ENCODE assay signal across 16 mouse cellular contexts in genomic region chr16:94435495-94436234, GRCm38 (mm10).
DNase-seq lines count a peak whose midpoint lies in the region; ATAC-seq and TF ChIP-seq lines count a peak whose summit lies in the region.
"Had no signal": no experiment of that assay in that cellular context is flagged by ENCODE, and none has a peak within 500 bp of the region (broad histone marks: within the 10 kb centered on the region; RNA-seq: fewer than 3 reads in every experiment).

No protein-coding gene starts in this region.

- 78% methylated on average over 8 of the region's 8 CpGs for WGBS in heart, embryonic 13.5 days
- WGBS in lung, embryonic 16.5 days, result 74% methylated on average over 8 of the region's 8 CpGs
- WGBS in intestine, embryonic 15.5 days, result 71% methylated on average over 8 of the region's 8 CpGs
- 59% methylated on average over 8 of the region's 8 CpGs for WGBS in stomach, postnatal 0 days
- WGBS in forebrain, embryonic 10.5 days, result 92% methylated on average over 8 of the region's 8 CpGs

- H3K27ac ChIP-seq in heart, embryonic 13.5 days (replicated peaks), result peak overlapping the region; percentile 28; the same call in 1 of the 2 replicates
- H3K27ac ChIP-seq in lung, embryonic 16.5 days (ENCODE audit: low read length), result peak overlapping the region; percentile 21; the same call in 1 of the 2 replicates
- H3K27ac ChIP-seq in intestine, embryonic 15.5 days, result peak overlapping the region; percentile 10; the same call in 1 of the 2 replicates
- H3K27ac ChIP-seq in stomach, postnatal 0 days (replicated peaks), result peak overlapping the region; percentile 59; the same call in 1 of the 2 replicates
- no peak overlapping the region for H3K27ac ChIP-seq in forebrain, embryonic 10.5 days
- H3K27ac ChIP-seq: hindbrain, postnatal 0 days had no signal

- no peak for ATAC-seq in heart, embryonic 13.5 days (ENCODE audit: extremely low read depth, insufficient number of reproducible peaks, low FRiP score, low TSS enrichment)
- ATAC-seq in lung, embryonic 16.5 days (ENCODE audit: low read depth), result peak; percentile 71
- ATAC-seq in intestine, embryonic 15.5 days, result no peak
- peak; percentile 57; the same call in 1 of the 2 replicates for ATAC-seq in stomach, postnatal 0 days (ENCODE audit: low FRiP score, low TSS enrichment)
- ATAC-seq: hindbrain, postnatal 0 days had no signal

- no peaks in the 10 kb centered on the region for H3K27me3 ChIP-seq in heart, embryonic 13.5 days (replicated peaks)
- no peaks in the 10 kb centered on the region for H3K27me3 ChIP-seq in lung, embryonic 16.5 days (ENCODE audit: control insufficient read depth, insufficient read depth, low read depth, low read length)
- H3K27me3 ChIP-seq in intestine, embryonic 15.5 days (replicated peaks), result no peaks in the 10 kb centered on the region
- no peaks in the 10 kb centered on the region for H3K27me3 ChIP-seq in stomach, postnatal 0 days (ENCODE audit: control insufficient read depth, insufficient read depth, low read length)
- no peaks in the 10 kb centered on the region for H3K27me3 ChIP-seq in forebrain, embryonic 10.5 days (ENCODE audit: poor library complexity, severe bottlenecking)

- DNase-seq in heart, adult 11 months, result no peak
- DNase-seq in lung, postnatal 25 days (ENCODE audit: low spot score), result no peak
- DNase-seq in stomach, postnatal 0 days (ENCODE audit: low spot score), result no peak
- DNase-seq in layer of hippocampus, postnatal 10 days (ENCODE audit: low spot score in 2 of 2), result no peak
- DNase-seq in forebrain, embryonic 10.5 days (ENCODE audit: extremely low spot score, low spot score), result no peak
- DNase-seq: adrenal gland, adult 2 months; heart, adult 18-20 months; kidney, postnatal 10 days; layer of hippocampus, postnatal 36 days; liver; right cerebral cortex, postnatal 14 days; thymus, postnatal 36 days had no signal

- H3K36me3 ChIP-seq in heart, embryonic 13.5 days, result peaks cover 95% of the 10 kb centered on the region
- H3K36me3 ChIP-seq in lung, embryonic 16.5 days (ENCODE audit: control insufficient read depth, insufficient read depth, low read length), result peaks cover 44% of the 10 kb centered on the region
- H3K36me3 ChIP-seq in intestine, embryonic 15.5 days, result peaks cover 36% of the 10 kb centered on the region
- H3K36me3 ChIP-seq in stomach, postnatal 0 days (ENCODE audit: control insufficient read depth, insufficient read depth, low read length), result peaks cover 25% of the 10 kb centered on the region
- H3K36me3 ChIP-seq in forebrain, embryonic 10.5 days (replicated peaks), result peaks cover 100% of the 10 kb centered on the region

- H3K9me3 ChIP-seq in heart, embryonic 13.5 days, result 0 out of 2 replicates have a peak, but pooled peaks cover 2% of the 10 kb centered on the region
- H3K9me3 ChIP-seq in lung, embryonic 16.5 days (ENCODE audit: control insufficient read depth, low read length), result no peaks in the 10 kb centered on the region
- H3K9me3 ChIP-seq in intestine, embryonic 15.5 days, result no peaks in the 10 kb centered on the region
- no peaks in the 10 kb centered on the region for H3K9me3 ChIP-seq in stomach, postnatal 0 days (ENCODE audit: control insufficient read depth, low read length)
- no peaks in the 10 kb centered on the region for H3K9me3 ChIP-seq in forebrain, embryonic 10.5 days

- H3K4me1 ChIP-seq in heart, embryonic 13.5 days, result peaks cover 11% of the 10 kb centered on the region
- H3K4me1 ChIP-seq in lung, embryonic 16.5 days (replicated peaks; ENCODE audit: control insufficient read depth, insufficient read depth, low read length), result no peaks in the 10 kb centered on the region
- no peaks in the 10 kb centered on the region for H3K4me1 ChIP-seq in intestine, embryonic 15.5 days (replicated peaks)
- H3K4me1 ChIP-seq in stomach, postnatal 0 days (replicated peaks; ENCODE audit: control insufficient read depth, insufficient read depth), result no peaks in the 10 kb centered on the region
- no peaks in the 10 kb centered on the region for H3K4me1 ChIP-seq in forebrain, embryonic 10.5 days

- H3K9ac ChIP-seq in heart, embryonic 13.5 days, result no peak overlapping the region
- H3K9ac ChIP-seq in lung, embryonic 16.5 days (ENCODE audit: low read length), result no peak overlapping the region
- no peak overlapping the region for H3K9ac ChIP-seq in intestine, embryonic 15.5 days
- no peak overlapping the region for H3K9ac ChIP-seq in stomach, postnatal 0 days (ENCODE audit: low read length)

- no peak for TF ChIP-seq EP300 in stomach, postnatal 0 days (optimal IDR thresholded peaks at IDR 0.05)

- no peak for TF ChIP-seq CTCF in stomach, postnatal 0 days (IDR thresholded peaks at IDR 0.05; ENCODE audit: low read depth)

- no peak overlapping the region for H3K4me2 ChIP-seq in heart, embryonic 13.5 days
- no peak overlapping the region for H3K4me2 ChIP-seq in lung, embryonic 16.5 days (ENCODE audit: low read depth, low read length)
- no peak overlapping the region for H3K4me2 ChIP-seq in intestine, embryonic 15.5 days (replicated peaks)
- H3K4me2 ChIP-seq in stomach, postnatal 0 days (replicated peaks; ENCODE audit: low read depth), result no peak overlapping the region

- no peak overlapping the region for H3K4me3 ChIP-seq in heart, embryonic 13.5 days
- H3K4me3 ChIP-seq in lung, embryonic 16.5 days (ENCODE audit: low read length), result no peak overlapping the region
- H3K4me3 ChIP-seq in intestine, embryonic 15.5 days (replicated peaks), result no peak overlapping the region
- H3K4me3 ChIP-seq in stomach, postnatal 0 days (ENCODE audit: low read depth, low read length), result no peak overlapping the region
- no peak overlapping the region for H3K4me3 ChIP-seq in forebrain, embryonic 10.5 days

Comparison
In these comparisons a context has a peak if more than half of its experiments do, and no peak if none do; other contexts are left out.
1. ATAC-seq: peak in lung, embryonic 16.5 days (single experiment) and stomach, postnatal 0 days (single experiment); none in heart, embryonic 13.5 days (single experiment) and intestine, embryonic 15.5 days (single experiment).